Mouse (Mus musculus): ENCODE measurements around the gene Zfyve9.

GRCm38 (mm10) chr4:108608651-108609050 is 171.9 kb downstream of the Zfyve9 start:
- TF ChIP-seq CTCF (IDR thresholded peaks at IDR 0.05; ENCODE audit: low read depth, low read length) (no peak), GATA1 (IDR thresholded peaks at IDR 0.05; ENCODE audit: borderline replicate concordance, low read length) (no peak), TAL1 (conservative IDR thresholded peaks at IDR 0.05; ENCODE audit: low read depth, low read length) (no peak)
